ENCODE assay signal across 8 mouse cellular contexts in genomic region chr11:22859301-22859632, GRCm38 (mm10). TPM values are rescaled to one million over a fixed set of nuclear protein-coding genes. Genes with fewer than 3 reads are reported as not detected.
DNase-seq lines count a peak whose midpoint lies in the region; ATAC-seq and TF ChIP-seq lines count a peak whose summit lies in the region.

No protein-coding gene starts in this region.

- peaks cover 12% of the 10 kb centered on the region for H3K27me3 ChIP-seq in lung, embryonic 15.5 days
- peaks cover 43% of the 10 kb centered on the region for H3K27me3 ChIP-seq in hindbrain, embryonic 11.5 days (ENCODE audit: control insufficient read depth, insufficient read depth, low read length)
- H3K27me3 ChIP-seq in midbrain, embryonic 10.5 days (ENCODE audit: low read depth, poor library complexity, severe bottlenecking): peaks cover 89% of the 10 kb centered on the region

- ATAC-seq in lung, embryonic 15.5 days (ENCODE audit: borderline replicate concordance, extremely low read depth, low FRiP score, low TSS enrichment): peak; percentile 69
- ATAC-seq in hindbrain, embryonic 11.5 days (ENCODE audit: low FRiP score): peak; percentile 72; the same call in 1 of the 2 replicates

- H3K36me3 ChIP-seq in lung, embryonic 15.5 days: no peaks in the 10 kb centered on the region
- H3K36me3 ChIP-seq in hindbrain, embryonic 11.5 days (ENCODE audit: control insufficient read depth, insufficient read depth, low read length): no peaks in the 10 kb centered on the region
- H3K36me3 ChIP-seq in midbrain, embryonic 10.5 days: no peaks in the 10 kb centered on the region

- peaks cover 24% of the 10 kb centered on the region for H3K4me1 ChIP-seq in lung, embryonic 15.5 days
- no peaks in the 10 kb centered on the region for H3K4me1 ChIP-seq in cortical plate, adult 2 months (ENCODE audit: control insufficient read depth, insufficient read depth, low read length)
- H3K4me1 ChIP-seq in hindbrain, embryonic 11.5 days (replicated peaks; ENCODE audit: control insufficient read depth, insufficient read depth, low read length): peaks cover 10% of the 10 kb centered on the region
- H3K4me1 ChIP-seq in midbrain, embryonic 10.5 days: peaks cover 27% of the 10 kb centered on the region

- H3K9ac ChIP-seq in lung, embryonic 15.5 days: peak overlapping the region; percentile 71
- H3K9ac ChIP-seq in hindbrain, embryonic 11.5 days (ENCODE audit: low read depth, low read length): peak overlapping the region; percentile 59

- no peak for TF ChIP-seq CTCF in cortical plate, adult 2 months (IDR thresholded peaks at IDR 0.05; ENCODE audit: extremely low read depth, insufficient read depth, low read length)

- peak overlapping the region; percentile 89 for H3K27ac ChIP-seq in lung, embryonic 15.5 days
- peak overlapping the region; percentile 93 for H3K27ac ChIP-seq in cortical plate, adult 2 months (ENCODE audit: insufficient read depth, low read length)
- no peak overlapping the region for H3K27ac ChIP-seq in hindbrain, embryonic 11.5 days (ENCODE audit: low read depth, low read length)
- H3K27ac ChIP-seq in midbrain, embryonic 10.5 days (replicated peaks): peak overlapping the region; percentile 74

- DNase-seq in lung, postnatal 10 days: no peak
- DNase-seq in hindbrain, embryonic 11.5 days (ENCODE audit: low spot score): no peak
- DNase-seq in midbrain, embryonic 10.5 days (ENCODE audit: low spot score): no peak
- no peak for DNase-seq in urinary bladder, adult 18-20 months (ENCODE audit: low spot score in 2 of 2)
- no peak for DNase-seq in urinary bladder, postnatal 10 days (ENCODE audit: low spot score)
- DNase-seq in cerebellum, postnatal 25 days: no peak

- under 1% methylated on average over 32 of the region's 41 CpGs for WGBS in lung, embryonic 15.5 days
- 0% methylated on average over 20 of the region's 41 CpGs for WGBS in hindbrain, embryonic 11.5 days
- WGBS in midbrain, embryonic 10.5 days: under 1% methylated on average over 40 of the region's 41 CpGs

- peak overlapping the region; percentile 81 for H3K4me3 ChIP-seq in lung, embryonic 15.5 days
- peak overlapping the region; percentile 90 for H3K4me3 ChIP-seq in cortical plate, adult 2 months (ENCODE audit: insufficient read depth, low read length)
- peak overlapping the region; percentile 67 for H3K4me3 ChIP-seq in hindbrain, embryonic 11.5 days (ENCODE audit: low read depth, low read length)
- peak overlapping the region; percentile 77 for H3K4me3 ChIP-seq in midbrain, embryonic 10.5 days

- no peak for TF ChIP-seq POLR2A in cortical plate, adult 2 months (IDR thresholded peaks at IDR 0.05; ENCODE audit: extremely low read depth, insufficient read depth, low read length)

- H3K4me2 ChIP-seq in lung, embryonic 15.5 days: peak overlapping the region; percentile 95
- peak overlapping the region; percentile 100 for H3K4me2 ChIP-seq in hindbrain, embryonic 11.5 days (replicated peaks; ENCODE audit: low read depth, low read length)

- no peaks in the 10 kb centered on the region for H3K9me3 ChIP-seq in lung, embryonic 15.5 days
- no peaks in the 10 kb centered on the region for H3K9me3 ChIP-seq in hindbrain, embryonic 11.5 days (ENCODE audit: control insufficient read depth, low read length)
- no peaks in the 10 kb centered on the region for H3K9me3 ChIP-seq in midbrain, embryonic 10.5 days (replicated peaks)

RNA-seq across cellular contexts. Expression of gene B3gnt2, which starts 1.5 kb away (rescaled TPM):
- polyA plus RNA-seq in lung, embryonic 15.5 days (2015; fragmentation: Nextera tagmentation; extraction: Ambion mirVana): 10.9 and 12.6 TPM in 2 replicates
- polyA plus RNA-seq in cortical plate, adult 2 months (2012; rRNA removed): 11.2 and 11.4 TPM in 2 replicates
- polyA plus RNA-seq in hindbrain, embryonic 11.5 days (2014; fragmentation: Nextera tagmentation; extraction: Ambion mirVana): 1.7 and 3.0 TPM in 2 replicates
- 1.9 and 2.7 TPM in 2 replicates for polyA plus RNA-seq in midbrain, embryonic 10.5 days (2016; fragmentation: Nextera tagmentation; extraction: Ambion mirVana)
